ENCODE assay signal across 7 mouse cellular contexts in the genomic region with DNA sequence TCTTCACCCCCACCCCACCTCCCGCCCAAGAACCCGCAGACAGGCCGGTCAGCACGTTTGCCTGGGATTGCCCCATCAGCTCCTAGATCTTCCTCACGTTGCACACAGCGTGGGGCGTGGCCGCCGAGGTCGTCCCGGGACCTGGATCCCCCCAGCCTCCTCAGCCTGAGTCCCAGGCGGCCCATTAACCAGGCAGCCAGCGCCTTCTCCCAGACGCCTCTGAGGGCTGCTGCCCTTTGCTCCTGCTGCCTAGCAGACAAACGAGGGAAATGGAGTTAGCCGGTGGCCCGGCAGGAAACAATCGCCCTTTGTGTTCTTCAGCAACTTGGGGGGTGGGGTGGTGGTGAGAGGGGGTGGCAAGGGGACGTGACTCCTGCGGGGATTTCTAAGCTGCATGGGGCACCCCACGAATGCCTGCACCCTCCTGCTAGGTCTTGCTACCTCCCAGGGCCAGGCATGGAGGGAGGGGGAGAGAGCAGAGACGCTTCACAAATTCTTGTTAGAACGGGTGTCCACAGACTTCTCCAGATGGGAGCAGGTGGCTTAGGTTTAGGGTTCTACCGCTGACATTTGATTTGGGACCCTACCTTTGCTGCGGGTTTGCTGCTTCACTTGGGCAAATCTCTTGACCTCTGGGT. TPM values are rescaled to one million over a fixed set of nuclear protein-coding genes. Genes with fewer than 3 reads are reported as not detected.
DNase-seq lines count a peak whose midpoint lies in the region; ATAC-seq lines count a peak whose summit lies in the region.

No protein-coding gene starts in this region.

- no peak overlapping the region for H3K27ac ChIP-seq in embryonic facial prominence, embryonic 11.5 days (replicated peaks; ENCODE audit: low read depth, low read length)
- no peak overlapping the region for H3K27ac ChIP-seq in midbrain, embryonic 16.5 days (ENCODE audit: low read length)

- peak; percentile 77 for DNase-seq in MN1 (ENCODE audit: low spot score)
- peak; percentile 56 for DNase-seq in embryonic facial prominence, embryonic 11.5 days (ENCODE audit: low spot score)
- peak; percentile 67 for DNase-seq in heart, postnatal 25 days (ENCODE audit: low spot score)
- peak; percentile 70 to 83 for DNase-seq in kidney, postnatal 4 days
- no peak for DNase-seq in layer of hippocampus, postnatal 14 days (ENCODE audit: low spot score in 2 of 2)

- 3% methylated on average over 25 of the region's 25 CpGs for WGBS in embryonic facial prominence, embryonic 11.5 days
- WGBS in midbrain, embryonic 16.5 days = 3% methylated on average over 25 of the region's 25 CpGs

- no peaks in the 10 kb centered on the region for H3K36me3 ChIP-seq in embryonic facial prominence, embryonic 11.5 days (replicated peaks; ENCODE audit: control insufficient read depth, insufficient read depth, low read depth, low read length)
- H3K36me3 ChIP-seq in midbrain, embryonic 16.5 days (ENCODE audit: control insufficient read depth, insufficient read depth, low read length) = no peaks in the 10 kb centered on the region

- H3K4me2 ChIP-seq in embryonic facial prominence, embryonic 11.5 days (ENCODE audit: low read depth, low read length) = peak overlapping the region; percentile 39
- peak overlapping the region; percentile 22 for H3K4me2 ChIP-seq in midbrain, embryonic 16.5 days (ENCODE audit: low read length)

- ATAC-seq in embryonic facial prominence, embryonic 11.5 days (replicated peaks; ENCODE audit: insufficient number of reproducible peaks, low FRiP score, low TSS enrichment, low read depth) = 0 out of 2 replicates have a peak, but pooled peaks have one; percentile 17
- no peak for ATAC-seq in midbrain, embryonic 16.5 days
- no peak for ATAC-seq in erythroblast, adult 5-6 weeks (replicated peaks; ENCODE audit: low FRiP score, poor library complexity, severe bottlenecking)

- no peaks in the 10 kb centered on the region for H3K27me3 ChIP-seq in embryonic facial prominence, embryonic 11.5 days (ENCODE audit: control insufficient read depth, insufficient read depth, low read length)
- H3K27me3 ChIP-seq in midbrain, embryonic 16.5 days (ENCODE audit: control insufficient read depth, insufficient read depth, low read depth, low read length) = no peaks in the 10 kb centered on the region

- H3K4me3 ChIP-seq in embryonic facial prominence, embryonic 11.5 days (ENCODE audit: low read depth, low read length) = no peak overlapping the region
- H3K4me3 ChIP-seq in midbrain, embryonic 16.5 days (ENCODE audit: low read depth, low read length) = no peak overlapping the region

- intact Hi-C loops in heart, postnatal 25 days (cut with DNase I) = no loop called here

- H3K9me3 ChIP-seq in embryonic facial prominence, embryonic 11.5 days (replicated peaks; ENCODE audit: control insufficient read depth, low read length) = no peaks in the 10 kb centered on the region
- H3K9me3 ChIP-seq in midbrain, embryonic 16.5 days (replicated peaks; ENCODE audit: control insufficient read depth, low read length, poor library complexity, severe bottlenecking) = no peaks in the 10 kb centered on the region

- H3K9ac ChIP-seq in embryonic facial prominence, embryonic 11.5 days (replicated peaks; ENCODE audit: low read length) = peak overlapping the region; percentile 46
- H3K9ac ChIP-seq in midbrain, embryonic 16.5 days (ENCODE audit: low read depth, low read length) = no peak overlapping the region; the same call in none of the 2 replicates

- peaks cover 22% of the 10 kb centered on the region for H3K4me1 ChIP-seq in embryonic facial prominence, embryonic 11.5 days (ENCODE audit: control insufficient read depth, insufficient read depth, low read length)
- H3K4me1 ChIP-seq in midbrain, embryonic 16.5 days (ENCODE audit: control insufficient read depth, insufficient read depth, low read length) = peaks cover 21% of the 10 kb centered on the region

RNA-seq across cellular contexts. Expression of gene Dnajb12, which starts 32.3 kb away (rescaled TPM):
- 19.4 and 21.6 TPM in 2 replicates for polyA plus RNA-seq in embryonic facial prominence, embryonic 11.5 days (2014; fragmentation: Nextera tagmentation; extraction: Ambion mirVana)
- 10 to 100 TPM; 34.5 to 35.9 TPM for total RNA-seq in heart, postnatal 25 days (2021)
- 18.5 and 19.1 TPM in 2 replicates for polyA plus RNA-seq in midbrain, embryonic 16.5 days (2015; fragmentation: Nextera tagmentation; extraction: Ambion mirVana)
- total RNA-seq in layer of hippocampus, postnatal 14 days (2021) = 10 to 100 TPM; 48.0 to 50.1 TPM
- total RNA-seq in erythroblast, adult 5-6 weeks (2015; ENCODE audit: low replicate concordance) = 13.6 and 28.2 TPM in 2 replicates
- total RNA-seq in erythroblast, adult 5-6 weeks (2017; ENCODE audit: low replicate concordance) = 39.8 and 43.4 TPM in 2 replicates

RNA-seq across cellular contexts. Expression of gene Ddit4, which starts 40.0 kb away (rescaled TPM):
- polyA plus RNA-seq in embryonic facial prominence, embryonic 11.5 days (2014; fragmentation: Nextera tagmentation; extraction: Ambion mirVana) = 6.3 and 6.9 TPM in 2 replicates
- total RNA-seq in heart, postnatal 25 days (2021) = 10 to 100 TPM; 41.8 to 77.1 TPM
- polyA plus RNA-seq in midbrain, embryonic 16.5 days (2015; fragmentation: Nextera tagmentation; extraction: Ambion mirVana) = 52.7 and 66.3 TPM in 2 replicates
- 100 to 1,000 TPM in 1 of 2 experiments, 10 to 100 TPM in 1; 99.5 to 106 TPM for total RNA-seq in layer of hippocampus, postnatal 14 days (2021)
- total RNA-seq in erythroblast, adult 5-6 weeks (2015; ENCODE audit: low replicate concordance) = 1.7 TPM in 1 of 2 replicates, not detected in the other
- total RNA-seq in erythroblast, adult 5-6 weeks (2017; ENCODE audit: low replicate concordance) = 0.17 and 0.84 TPM in 2 replicates

Comparison
In these comparisons a context has a peak if more than half of its experiments do, and no peak if none do; other contexts are left out.
1. DNase-seq: peak in MN1 (single experiment), embryonic facial prominence, embryonic 11.5 days (single experiment), heart, postnatal 25 days (single experiment) and kidney, postnatal 4 days (2 of 2); none in layer of hippocampus, postnatal 14 days (0 of 2).
2. RNA of gene Ddit4, which starts 40.0 kb away (total RNA-seq): 99.5 to 106 TPM in layer of hippocampus, postnatal 14 days and 41.8 to 77.1 TPM in heart, postnatal 25 days; 0.17 to 1.7 TPM in erythroblast, adult 5-6 weeks; every median in the first group is over 10 times any median in the second.